Mouse (Mus musculus) ovary, postnatal 10 days (tissue): ENCODE data around the gene Hap1.
"Not testable (repeated sequence)": the region's sequence is repeated elsewhere in the genome, so short reads cannot be mapped to it uniquely, and the experiment has no call there.

ENCODE experiments used
- DNase-seq: peaks from one replicate; pipeline ENCODE4 v3.0.0; 2022; ENCODE audit warnings: low spot score

The Hap1 gene

GRCm38 (mm10) chr11:100389931-100390445, 34.1 kb upstream of the Hap1 start:
- DNase-seq: no peak

GRCm38 (mm10) chr11:100388588-100388987, 32.7 kb upstream of the Hap1 start:
- no peak for DNase-seq

- no peak for DNase-seq
These were observed 31.9 kb upstream of the Hap1 start for GRCm38 (mm10) chr11:100387589-100388375.

- no peak for DNase-seq
These were observed 31.2 kb upstream of the Hap1 start for GRCm38 (mm10) chr11:100387111-100387510.

GRCm38 (mm10) chr11:100386586-100386985, 30.7 kb upstream of the Hap1 start:
- DNase-seq: no peak

GRCm38 (mm10) chr11:100385016-100385415, 29.1 kb upstream of the Hap1 start:
- DNase-seq: no peak

GRCm38 (mm10) chr11:100382682-100383081, 26.8 kb upstream of the Hap1 start:
- DNase-seq: no peak

- DNase-seq: no peak
These were observed 23.4 kb upstream of the Hap1 start for GRCm38 (mm10) chr11:100379311-100379710.

GRCm38 (mm10) chr11:100378446-100378845, 22.5 kb upstream of the Hap1 start:
- no peak for DNase-seq

- no peak for DNase-seq
These were observed 22.1 kb upstream of the Hap1 start for GRCm38 (mm10) chr11:100377989-100378388.

GRCm38 (mm10) chr11:100376746-100377389, 20.9 kb upstream of the Hap1 start:
- DNase-seq: no peak

- DNase-seq: no peak
These were observed 20.1 kb upstream of the Hap1 start for GRCm38 (mm10) chr11:100376005-100376404.

- DNase-seq: no peak
These were observed 19.2 kb upstream of the Hap1 start for GRCm38 (mm10) chr11:100375127-100375526.

GRCm38 (mm10) chr11:100371981-100372558, 16.1 kb upstream of the Hap1 start:
- DNase-seq: no peak

GRCm38 (mm10) chr11:100369822-100370221, 13.9 kb upstream of the Hap1 start:
- DNase-seq: no peak

GRCm38 (mm10) chr11:100369145-100369544, 13.2 kb upstream of the Hap1 start:
- no peak for DNase-seq

GRCm38 (mm10) chr11:100362979-100363562, 7.1 kb upstream of the Hap1 start:
- DNase-seq: peak; percentile 41

GRCm38 (mm10) chr11:100362209-100362978, 6.5 kb upstream of the Hap1 start:
- DNase-seq: peak; percentile 75

GRCm38 (mm10) chr11:100361059-100361458, 5.1 kb upstream of the Hap1 start:
- DNase-seq: not testable (repeated sequence)

GRCm38 (mm10) chr11:100360175-100360574, 4.2 kb upstream of the Hap1 start:
- no peak for DNase-seq

GRCm38 (mm10) chr11:100357408-100357807, 1.5 kb upstream of the Hap1 start:
- DNase-seq: no peak

GRCm38 (mm10) chr11:100356819-100357211, 887 bp upstream of the Hap1 start:
- no peak for DNase-seq
